Mouse (Mus musculus) MEL-GATA-1-ER (cell line): ENCODE data around the gene Atg4b.
"Not testable (repeated sequence)": the region's sequence is repeated elsewhere in the genome, so short reads cannot be mapped to it uniquely, and the experiment has no call there.

Experiments
- DNase-seq: peaks from one replicate; pipeline ENCODE4 v3.0.0-alpha.2; 2012; ENCODE audit warnings: low read depth; ENCODE audit errors: extremely low read depth

Gene Atg4b

DNA sequence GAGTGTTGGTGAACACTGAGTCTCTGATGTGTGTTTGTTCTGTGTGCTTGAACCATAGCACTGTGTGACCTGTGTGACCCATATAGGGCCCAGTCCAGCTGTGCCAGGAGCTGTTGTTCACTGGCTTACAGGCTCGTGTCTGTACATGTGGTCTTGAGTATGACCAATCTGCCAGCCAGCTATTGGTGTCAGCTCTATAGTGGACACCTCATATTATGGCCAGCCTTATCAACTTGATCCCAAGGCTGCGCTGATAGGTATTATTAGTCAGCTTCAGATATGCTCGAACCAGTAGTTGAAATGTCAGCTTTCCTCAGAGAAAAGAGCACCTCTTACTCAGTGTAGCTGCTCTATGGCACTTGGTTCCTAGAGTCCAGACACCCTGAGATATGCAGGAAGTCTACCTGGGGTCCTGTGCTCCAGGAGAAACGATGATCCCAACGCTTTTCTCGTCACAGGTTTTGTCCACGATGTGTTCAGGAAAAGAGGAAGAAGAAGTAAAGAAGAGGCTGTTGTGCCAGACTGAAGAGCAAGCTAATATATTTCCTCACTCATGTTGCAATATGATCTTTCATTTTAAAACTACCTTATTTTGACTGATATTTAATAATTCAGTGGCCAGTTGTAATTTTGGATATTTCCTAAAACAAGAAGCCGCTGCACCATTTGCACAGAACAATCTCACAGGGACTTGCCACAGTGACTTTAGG lies 66.7 kb downstream of the Atg4b start:
- DNase-seq = no peak

DNA sequence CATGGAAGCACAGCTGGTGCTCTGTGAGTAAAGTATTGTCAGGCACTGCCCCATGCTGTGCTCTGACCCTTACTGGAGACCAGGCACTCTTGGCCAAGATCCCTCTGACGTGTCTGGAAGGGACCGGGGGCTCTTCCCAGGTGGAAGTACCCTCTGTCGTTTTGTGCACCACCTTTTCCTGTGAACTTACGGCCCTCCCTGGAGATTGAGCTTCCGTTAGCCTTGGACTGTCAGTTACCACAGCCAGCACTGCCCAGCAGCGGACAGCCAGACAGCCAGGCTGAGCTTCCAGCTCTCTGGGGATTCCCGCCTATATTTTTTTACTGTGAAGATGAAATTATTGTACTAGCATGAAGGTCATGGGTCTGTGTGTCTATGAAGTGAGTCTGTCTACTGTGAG lies 67.4 kb downstream of the Atg4b start:
- no peak for DNase-seq

DNA sequence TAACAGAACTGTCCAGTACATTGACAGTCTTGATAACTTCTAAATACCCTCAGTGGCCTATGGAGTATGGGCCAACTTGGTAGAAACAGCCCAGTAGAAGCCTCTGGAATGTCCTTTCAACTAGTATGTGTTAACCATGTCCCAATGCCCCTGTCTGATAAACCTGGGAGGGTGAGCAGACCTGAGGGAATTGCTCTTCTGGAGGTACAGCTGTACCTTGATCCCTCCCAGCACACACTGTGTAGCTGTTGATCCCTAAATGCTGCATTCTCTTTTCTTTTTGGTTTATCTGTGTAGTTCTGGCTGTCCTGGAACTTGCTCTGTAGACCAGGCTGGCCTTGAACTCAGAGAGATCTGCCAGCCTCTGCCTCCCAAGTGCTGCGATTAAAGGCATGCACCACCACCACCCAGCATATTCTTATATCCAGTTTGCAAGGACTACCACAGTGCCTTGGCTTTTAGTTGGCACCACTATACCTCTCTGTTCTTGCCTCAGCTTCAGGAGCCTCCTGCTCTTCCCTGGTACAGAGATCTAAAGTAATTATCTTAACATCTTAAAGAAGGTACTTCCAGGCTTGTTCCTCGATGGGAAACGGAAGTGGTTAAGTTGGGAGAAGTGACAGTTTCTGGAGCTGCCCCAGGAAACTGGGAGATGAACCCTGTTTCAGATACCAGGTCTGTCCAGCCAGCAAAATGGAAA lies 72.6 kb downstream of the Atg4b start:
- DNase-seq = no peak

DNA sequence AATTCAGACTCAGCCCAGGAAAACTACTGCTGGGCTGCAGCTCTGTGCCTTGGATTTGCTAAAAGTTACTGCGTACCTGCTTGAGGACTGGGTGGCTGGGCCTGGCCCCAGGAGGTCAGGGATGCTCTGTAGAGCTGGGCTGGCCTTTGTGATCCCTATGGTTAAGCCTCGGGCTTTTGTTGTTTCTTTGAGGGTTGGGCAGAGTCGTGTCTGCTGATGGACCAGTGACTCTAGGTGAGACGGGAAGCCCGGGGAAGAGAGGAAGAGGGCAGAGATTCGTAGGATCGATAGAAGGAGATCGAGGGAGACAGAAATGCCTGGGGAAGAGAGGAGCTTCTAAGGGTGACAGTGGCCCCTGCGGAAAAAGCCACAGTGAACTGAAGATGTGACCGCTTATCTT lies 73.3 kb downstream of the Atg4b start, which contains the start of gene D2hgdh:
TSS of gene D2hgdh (plus strand) at position 301 of the 400 bp plus-strand sequence.
- DNase-seq = no peak

DNA sequence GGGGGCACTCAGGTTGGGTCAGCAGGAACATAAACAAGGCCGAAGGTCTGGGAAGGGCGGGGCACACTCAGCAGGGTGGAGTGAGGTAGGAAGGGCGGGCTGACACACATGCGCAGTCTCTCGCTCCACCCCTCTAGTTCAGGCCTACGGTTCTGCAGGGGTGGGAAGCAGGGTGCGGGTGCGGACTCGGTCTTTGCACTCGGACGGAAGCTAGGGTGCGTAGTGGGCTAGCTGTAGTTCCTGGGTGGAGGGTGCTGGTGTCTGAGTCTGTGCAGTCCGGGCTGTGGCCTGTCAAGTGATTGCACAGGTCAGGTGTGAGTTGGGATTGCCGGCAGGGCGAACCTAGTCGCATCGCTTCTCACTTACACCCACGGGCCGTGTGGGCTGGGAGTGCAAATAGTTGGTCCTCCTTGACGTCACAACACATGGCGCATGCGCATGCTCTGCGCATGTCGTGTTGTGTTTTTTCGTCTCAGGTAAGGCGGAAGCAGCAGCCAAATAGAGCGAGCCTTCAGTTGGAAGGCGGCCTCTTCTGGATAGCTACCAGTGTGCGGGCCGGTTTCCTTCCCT lies 73.9 kb downstream of the Atg4b start:
- DNase-seq = peak; percentile 97

DNA sequence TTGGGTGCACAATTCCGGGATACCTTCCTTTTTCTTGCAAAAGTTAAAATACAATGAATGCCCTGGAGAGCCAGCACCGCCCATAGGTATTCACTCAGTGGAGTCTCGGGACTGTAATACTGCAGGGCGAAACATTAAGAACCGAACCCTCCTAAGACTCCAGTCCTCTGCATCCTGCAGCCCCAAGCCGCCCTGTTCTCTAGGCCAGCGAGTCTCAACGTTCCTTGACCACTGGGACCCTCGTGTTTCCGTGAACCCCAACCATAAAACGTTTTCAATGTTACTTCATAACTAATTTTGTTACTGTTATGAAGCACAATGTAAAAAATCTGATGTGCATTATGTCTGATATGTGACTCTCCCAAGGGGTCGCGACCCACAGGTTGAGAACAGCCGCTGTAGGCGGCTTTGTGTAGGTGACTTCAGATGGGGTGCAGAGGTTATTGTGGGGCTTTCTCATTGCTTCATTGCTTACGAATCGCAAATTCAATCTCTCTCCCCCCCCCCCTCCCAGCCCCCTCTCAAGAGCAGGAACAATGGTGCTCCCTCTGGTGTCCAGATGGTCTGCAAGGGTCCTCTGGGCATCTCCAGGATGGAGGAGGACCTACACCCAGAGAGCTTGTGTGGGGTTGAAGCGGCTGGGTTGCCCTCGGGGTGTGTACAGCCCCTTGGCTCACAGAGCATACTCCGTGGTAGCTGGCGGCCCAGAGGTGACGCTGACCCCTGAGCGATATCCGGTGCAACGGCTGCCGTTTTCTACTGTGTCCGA lies 74.7 kb downstream of the Atg4b start:
- no peak for DNase-seq

DNA sequence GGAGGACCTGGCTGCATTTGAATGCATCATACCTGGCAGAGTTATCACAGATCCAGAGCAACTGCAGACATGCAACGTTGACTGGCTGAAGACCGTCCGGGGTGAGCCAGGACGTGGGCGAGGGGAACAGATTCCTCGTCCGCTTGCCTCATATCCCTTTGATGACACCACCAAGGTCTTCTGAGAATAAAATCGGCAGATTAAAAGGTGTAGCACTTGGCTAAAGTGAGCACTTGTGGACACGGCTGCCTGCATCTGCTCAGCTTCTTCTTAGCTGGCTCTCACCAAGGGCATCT lies 75.2 kb downstream of the Atg4b start:
- no peak for DNase-seq

DNA sequence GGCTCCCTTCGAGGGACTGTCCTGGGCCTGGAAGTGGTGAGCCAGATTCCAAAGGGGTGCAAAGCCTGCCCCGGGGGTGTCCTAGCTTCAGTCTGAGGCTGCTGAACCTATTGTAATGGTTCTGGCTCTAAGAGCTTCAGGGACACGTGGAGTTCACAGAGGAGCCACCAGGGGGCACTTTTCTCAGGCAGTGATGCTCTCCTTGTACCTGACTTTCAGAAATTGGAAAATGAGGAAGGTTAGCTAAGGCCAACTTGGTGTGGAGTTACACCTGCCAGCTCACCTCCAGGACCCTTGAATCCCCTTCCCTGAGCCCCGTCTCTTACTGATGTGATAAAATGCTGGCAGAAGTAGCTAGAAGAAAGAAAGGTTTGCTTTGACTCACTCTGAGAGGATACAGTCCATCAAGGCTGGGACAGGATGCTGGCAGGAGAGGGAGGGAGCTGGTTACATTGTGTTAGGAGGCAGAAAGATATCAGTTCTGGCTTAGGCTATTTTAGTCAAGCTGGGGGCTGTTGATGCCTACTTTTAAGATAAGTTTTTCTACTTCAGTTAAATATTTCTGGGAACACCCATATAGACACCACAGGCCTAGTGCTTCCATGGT lies 81.6 kb downstream of the Atg4b start:
- not testable (repeated sequence) for DNase-seq

DNA sequence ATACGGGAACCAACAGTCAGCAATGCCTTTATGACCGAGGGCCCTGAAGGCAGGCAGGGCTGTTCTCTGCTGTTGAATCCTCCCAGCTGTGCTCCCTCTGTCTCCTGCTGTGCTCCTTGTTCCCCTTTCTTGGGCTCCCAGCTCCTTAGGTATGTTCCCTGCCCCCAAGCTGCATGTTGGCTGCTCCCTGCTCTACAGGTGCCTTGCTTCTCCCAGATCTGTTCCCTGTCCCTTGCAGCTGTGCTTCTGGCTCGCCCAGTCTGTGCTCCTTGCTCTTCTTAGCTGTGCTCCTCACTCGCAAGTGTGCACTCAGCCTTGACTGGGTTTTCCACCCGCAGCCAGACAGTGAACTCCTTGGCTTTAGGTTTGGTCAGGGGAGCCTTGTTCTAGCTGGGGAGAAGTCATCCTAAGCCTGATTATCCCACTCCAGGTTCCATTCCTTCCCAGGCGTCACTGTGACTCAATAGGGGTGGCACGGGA lies 83.4 kb downstream of the Atg4b start:
- no peak for DNase-seq

DNA sequence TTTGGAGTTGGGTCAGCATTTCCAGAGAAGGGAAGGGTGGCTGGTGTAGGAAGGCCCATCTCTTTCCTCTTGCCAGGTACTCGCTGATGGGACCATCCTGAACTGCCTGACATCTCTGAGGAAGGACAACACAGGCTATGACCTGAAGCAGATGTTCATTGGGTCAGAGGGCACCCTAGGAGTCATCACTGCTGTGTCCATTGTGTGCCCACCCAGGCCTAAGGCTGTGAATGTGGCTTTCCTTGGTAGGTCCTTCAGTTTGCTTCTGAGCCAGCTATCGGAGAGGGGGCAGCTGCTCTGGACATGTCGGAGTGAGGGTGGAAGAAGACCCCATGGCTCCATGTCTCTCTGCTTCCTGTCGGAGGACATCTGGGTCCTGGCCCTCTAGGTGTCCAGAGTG lies 83.9 kb downstream of the Atg4b start:
- DNase-seq = no peak

DNA sequence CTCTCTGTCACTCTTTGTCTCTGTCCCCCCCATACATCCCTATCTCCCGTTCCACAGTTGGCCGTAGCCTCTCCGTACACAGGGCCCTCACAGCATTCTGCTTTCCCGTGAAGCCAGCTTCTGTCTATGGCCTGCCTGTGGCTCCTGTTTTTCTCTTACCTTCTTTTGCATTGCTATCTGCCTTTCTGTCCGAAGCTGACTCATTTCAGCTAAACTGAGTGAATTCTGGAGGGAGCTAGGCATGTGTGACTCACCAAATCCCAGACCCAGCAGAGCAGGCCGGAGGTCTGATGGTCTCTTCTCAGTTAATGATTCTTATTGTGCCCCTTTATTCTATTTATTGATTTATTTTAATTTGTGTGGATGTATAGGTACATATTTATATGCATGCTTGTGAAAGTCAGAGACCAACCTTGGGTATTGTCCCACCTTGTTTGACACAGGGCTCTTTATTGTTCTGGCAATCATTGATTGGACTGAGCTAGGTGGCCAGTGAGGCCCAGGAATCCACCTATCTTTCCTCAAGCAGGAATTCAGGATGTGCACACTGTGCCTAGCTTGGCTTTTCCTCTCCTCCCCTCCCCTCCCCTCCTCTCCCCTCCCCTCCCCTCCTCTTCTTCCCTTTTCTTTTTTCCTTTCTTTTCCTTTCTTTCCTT lies 84.7 kb downstream of the Atg4b start:
- no peak for DNase-seq

DNA sequence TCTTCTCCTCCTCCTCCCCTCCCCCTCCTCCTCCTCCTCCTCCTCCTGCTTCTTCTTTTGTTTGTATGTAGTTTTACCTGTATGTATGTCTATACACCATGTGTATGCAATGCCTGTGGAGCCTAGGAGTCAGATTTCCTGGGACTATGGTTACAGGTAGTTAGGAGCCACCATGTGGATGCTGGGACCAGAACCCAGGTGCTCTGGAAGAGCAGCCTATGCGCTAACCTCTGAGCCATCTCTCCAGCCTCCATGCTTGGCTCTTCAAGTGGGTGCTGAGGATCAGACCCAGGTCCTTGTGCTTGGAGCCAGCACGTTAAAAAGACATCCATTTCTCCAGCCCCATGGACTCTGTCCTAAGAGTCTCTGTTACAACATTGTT lies 85.2 kb downstream of the Atg4b start:
- no peak for DNase-seq

DNA sequence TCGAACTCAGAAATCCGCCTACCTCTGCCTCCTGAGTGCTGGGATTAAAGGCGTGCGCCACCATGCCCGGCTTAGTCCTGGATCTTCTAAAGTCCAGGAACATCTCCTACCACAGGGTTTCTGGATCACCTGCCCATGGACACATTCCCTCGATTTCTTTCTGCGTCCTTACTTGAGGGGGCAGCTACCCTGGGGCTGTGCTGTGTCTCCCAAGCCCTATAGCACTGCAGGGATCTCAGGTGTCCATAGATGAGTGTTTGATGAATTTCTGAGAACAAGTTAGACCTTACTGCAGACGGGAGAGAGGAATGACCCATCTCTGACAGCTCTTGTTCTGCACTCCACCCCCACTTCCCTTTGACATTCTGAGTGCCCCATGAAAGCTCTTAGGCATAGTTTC lies 86.0 kb downstream of the Atg4b start:
- no peak for DNase-seq

DNA sequence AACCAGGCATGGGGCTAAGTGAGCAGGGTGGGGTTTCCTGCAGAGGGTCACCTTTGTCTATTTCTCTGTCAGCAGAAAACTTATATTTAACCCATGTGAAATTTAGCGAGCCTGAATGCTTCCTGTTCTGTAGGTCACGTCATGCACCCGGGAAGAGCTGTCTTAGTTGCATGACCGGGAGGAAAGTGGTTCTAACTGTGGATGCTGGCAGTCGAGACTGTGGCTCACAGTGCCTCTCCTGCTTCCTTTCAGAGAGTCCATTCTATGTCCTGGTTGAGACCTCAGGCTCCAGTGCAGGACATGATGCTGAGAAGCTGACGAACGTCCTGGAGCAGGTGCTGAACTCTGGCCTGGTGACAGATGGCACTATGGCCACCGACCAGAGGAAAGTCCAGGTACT lies 87.3 kb downstream of the Atg4b start:
- not testable (repeated sequence) for DNase-seq
